Mouse (Mus musculus) olfactory bulb, adult 2 months (tissue): ENCODE measurements around the gene Galnt10. TPM values are rescaled to one million over a fixed set of nuclear protein-coding genes. Genes with fewer than 3 reads are reported as not detected.

Experiments used
- H3K27ac ChIP-seq: fragments of 200-500 bp; 2 replicates; pipeline ENCODE4 v1.5.1; 2012; ENCODE audit warnings: low read depth, low read length; ENCODE audit not compliant: insufficient read depth
- H3K4me1 ChIP-seq: fragments of 200-500 bp; 2 replicates; pipeline ENCODE4 v1.6.1; 2012; ENCODE audit warnings: low read length; ENCODE audit not compliant: control insufficient read depth, insufficient read depth
- H3K4me3 ChIP-seq: fragments of 200-500 bp; 2 replicates; pipeline ENCODE4 v1.5.1; 2012; ENCODE audit warnings: mild to moderate bottlenecking, low read depth, low read length, moderate library complexity; ENCODE audit not compliant: insufficient read depth
- CTCF ChIP-seq: fragments of 200-500 bp; IDR thresholded peaks from 2 replicates; pipeline ENCODE4 v1.5.1; 2012; ENCODE audit warnings: low read depth, mild to moderate bottlenecking, low read length, moderate library complexity; ENCODE audit not compliant: insufficient read depth
- POLR2A ChIP-seq: fragments of 200-500 bp; IDR thresholded peaks from 2 replicates; pipeline ENCODE4 v1.6.1; 2012; ENCODE audit warnings: mild to moderate bottlenecking, low read depth, low read length, moderate library complexity; ENCODE audit not compliant: insufficient read depth
- WGBS: fragments of 180-500 bp; shearing (Covaris S2); methylation state at CpG from one replicate; pipeline ENCODE4 v1.1.7; 2018; 5-methylcytosine and 5-hydroxymethylcytosine counted together
- polyA plus RNA-seq: library from polyadenylated mRNA; stranded (reverse); fragments of >200 nt; gene quantifications from 2 replicates; pipeline ENCODE4 v1.2.4, GENCODE M21; 2012; ENCODE audit warnings: low replicate concordance; ENCODE audit not compliant: missing spikeins, insufficient read depth, insufficient read length

Galnt10 gene
- polyA plus RNA-seq, 1 experiment = not detected

GRCm38 (mm10) chr11:57673977-57674687, 28.9 kb downstream of the Galnt10 start:
- TF ChIP-seq POLR2A (no peak), CTCF (no peak)
- WGBS = 38% methylated on average over 12 of the region's 12 CpGs
- peak overlapping the region; percentile 74 for H3K27ac ChIP-seq
- H3K4me3 ChIP-seq = no peak overlapping the region
- peaks cover 39% of the 10 kb centered on the region for H3K4me1 ChIP-seq

- Histone ChIP-seq H3K27ac (no peak overlapping the region), H3K4me1 (peaks cover 42% of the 10 kb centered on the region), H3K4me3 (no peak overlapping the region)
- WGBS = 74% methylated on average over 3 of the region's 3 CpGs
- no peak for TF ChIP-seq POLR2A
- no peak for TF ChIP-seq CTCF
These were observed 32.0 kb downstream of the Galnt10 start for GRCm38 (mm10) chr11:57677261-57677660.

GRCm38 (mm10) chr11:57682589-57682988, 37.3 kb downstream of the Galnt10 start:
- WGBS = 62% methylated on average over 7 of the region's 7 CpGs
- H3K4me3 ChIP-seq = no peak overlapping the region
- no peak overlapping the region for H3K27ac ChIP-seq
- TF ChIP-seq POLR2A = no peak
- TF ChIP-seq CTCF = no peak
- H3K4me1 ChIP-seq = peaks cover 44% of the 10 kb centered on the region

GRCm38 (mm10) chr11:57683125-57683524, 37.9 kb downstream of the Galnt10 start:
- H3K27ac ChIP-seq = no peak overlapping the region
- TF ChIP-seq POLR2A = no peak
- TF ChIP-seq CTCF = no peak
- 69% methylated on average over 12 of the region's 12 CpGs for WGBS
- H3K4me3 ChIP-seq = no peak overlapping the region
- peaks cover 44% of the 10 kb centered on the region for H3K4me1 ChIP-seq

GRCm38 (mm10) chr11:57683931-57684330, 38.7 kb downstream of the Galnt10 start:
- peaks cover 39% of the 10 kb centered on the region for H3K4me1 ChIP-seq
- H3K4me3 ChIP-seq = no peak overlapping the region
- no peak overlapping the region for H3K27ac ChIP-seq
- WGBS = 53% methylated on average over 8 of the region's 8 CpGs
- TF ChIP-seq POLR2A (no peak), CTCF (no peak)

GRCm38 (mm10) chr11:57684891-57685290, 39.6 kb downstream of the Galnt10 start:
- Histone ChIP-seq H3K4me1 (peaks cover 39% of the 10 kb centered on the region), H3K4me3 (no peak overlapping the region), H3K27ac (no peak overlapping the region)
- 30% methylated on average over 5 of the region's 5 CpGs for WGBS
- TF ChIP-seq CTCF = no peak
- no peak for TF ChIP-seq POLR2A

GRCm38 (mm10) chr11:57685689-57686454, 40.6 kb downstream of the Galnt10 start:
- Histone ChIP-seq H3K4me1 (peaks cover 39% of the 10 kb centered on the region), H3K4me3 (no peak overlapping the region), H3K27ac (no peak overlapping the region)
- TF ChIP-seq CTCF (no peak), POLR2A (no peak)
- 38% methylated on average over 10 of the region's 10 CpGs for WGBS

GRCm38 (mm10) chr11:57686797-57687196, 41.6 kb downstream of the Galnt10 start:
- H3K27ac ChIP-seq = no peak overlapping the region
- H3K4me3 ChIP-seq = no peak overlapping the region
- WGBS = 86% methylated on average over 12 of the region's 12 CpGs
- TF ChIP-seq CTCF (no peak), POLR2A (no peak)
- H3K4me1 ChIP-seq = peaks cover 31% of the 10 kb centered on the region

- Histone ChIP-seq H3K27ac (no peak overlapping the region), H3K4me3 (no peak overlapping the region), H3K4me1 (peaks cover 31% of the 10 kb centered on the region)
- WGBS = 96% methylated on average over 9 of the region's 9 CpGs
- no peak for TF ChIP-seq CTCF
- TF ChIP-seq POLR2A = no peak
These were observed 42.0 kb downstream of the Galnt10 start for GRCm38 (mm10) chr11:57687258-57687657.
